Mouse (Mus musculus) ovary, postnatal 36 days (tissue): ENCODE measurements at regions not wholly inside any gene's neighbourhood (a gene's known extent, or its start where the extent isn't known, plus 50 kb on each side); places are given as distances from the start of the nearest gene placed in this dataset.

Experiments
- DNase-seq: peaks from one replicate; pipeline ENCODE4 v3.0.0; 2022; ENCODE audit warnings: low spot score, mixed read lengths

- no peak for DNase-seq
These were observed 170.6 kb upstream of the Jarid2 start for GRCm38 (mm10) chr13:44558491-44559177.

- DNase-seq, result no peak
These were observed 170.1 kb upstream of the Jarid2 start for GRCm38 (mm10) chr13:44559178-44559565.

- DNase-seq, result no peak
These were observed 169.6 kb upstream of the Jarid2 start for GRCm38 (mm10) chr13:44559706-44560105.

GRCm38 (mm10) chr13:44564705-44565104, 164.6 kb upstream of the Jarid2 start:
- DNase-seq, result no peak

- no peak for DNase-seq
These were observed 161.6 kb upstream of the Jarid2 start for GRCm38 (mm10) chr13:44567696-44568095.

- DNase-seq, result no peak
These were observed 160.0 kb upstream of the Jarid2 start for GRCm38 (mm10) chr13:44569241-44569778.

GRCm38 (mm10) chr13:44573463-44573862, 155.8 kb upstream of the Jarid2 start:
- DNase-seq, result no peak

GRCm38 (mm10) chr13:44579215-44579614, 150.1 kb upstream of the Jarid2 start:
- DNase-seq, result no peak

GRCm38 (mm10) chr13:44580156-44580736, 149.0 kb upstream of the Jarid2 start:
- no peak for DNase-seq

- DNase-seq, result no peak
These were observed 148.5 kb upstream of the Jarid2 start for GRCm38 (mm10) chr13:44580767-44581166.

- no peak for DNase-seq
These were observed 147.1 kb upstream of the Jarid2 start for GRCm38 (mm10) chr13:44581947-44582766.

GRCm38 (mm10) chr13:44582767-44583085, 146.5 kb upstream of the Jarid2 start:
- DNase-seq, result no peak

GRCm38 (mm10) chr13:44583614-44584013, 145.7 kb upstream of the Jarid2 start:
- no peak for DNase-seq

GRCm38 (mm10) chr13:44584151-44584550, 145.1 kb upstream of the Jarid2 start:
- DNase-seq, result no peak

- no peak for DNase-seq
These were observed 144.7 kb upstream of the Jarid2 start for GRCm38 (mm10) chr13:44584551-44584950.

GRCm38 (mm10) chr13:44587846-44588245, 141.4 kb upstream of the Jarid2 start:
- DNase-seq, result no peak

GRCm38 (mm10) chr13:44594645-44595044, 134.6 kb upstream of the Jarid2 start:
- DNase-seq, result no peak

GRCm38 (mm10) chr13:44597666-44598065, 131.6 kb upstream of the Jarid2 start:
- DNase-seq, result no peak

- no peak for DNase-seq
These were observed 128.2 kb upstream of the Jarid2 start for GRCm38 (mm10) chr13:44601024-44601423.

GRCm38 (mm10) chr13:44602658-44603057, 126.6 kb upstream of the Jarid2 start:
- DNase-seq, result no peak

- DNase-seq, result no peak
These were observed 121.7 kb upstream of the Jarid2 start for GRCm38 (mm10) chr13:44607316-44608285.

GRCm38 (mm10) chr13:44608286-44608675, 121.0 kb upstream of the Jarid2 start:
- no peak for DNase-seq
